Mouse (Mus musculus) lung, postnatal 0 days (tissue): ENCODE results near the gene Rab31.

Experiments
- CTCF ChIP-seq: IDR thresholded peaks from 2 replicates; pipeline ENCODE4 v1.5.1; 2016; ENCODE audit warnings: antibody characterized with exemption, mild to moderate bottlenecking
- EP300 ChIP-seq: IDR thresholded peaks from 2 replicates; pipeline ENCODE4 v1.6.1; 2016; ENCODE audit warnings: antibody characterized with exemption, mild to moderate bottlenecking, control low read depth

DNA sequence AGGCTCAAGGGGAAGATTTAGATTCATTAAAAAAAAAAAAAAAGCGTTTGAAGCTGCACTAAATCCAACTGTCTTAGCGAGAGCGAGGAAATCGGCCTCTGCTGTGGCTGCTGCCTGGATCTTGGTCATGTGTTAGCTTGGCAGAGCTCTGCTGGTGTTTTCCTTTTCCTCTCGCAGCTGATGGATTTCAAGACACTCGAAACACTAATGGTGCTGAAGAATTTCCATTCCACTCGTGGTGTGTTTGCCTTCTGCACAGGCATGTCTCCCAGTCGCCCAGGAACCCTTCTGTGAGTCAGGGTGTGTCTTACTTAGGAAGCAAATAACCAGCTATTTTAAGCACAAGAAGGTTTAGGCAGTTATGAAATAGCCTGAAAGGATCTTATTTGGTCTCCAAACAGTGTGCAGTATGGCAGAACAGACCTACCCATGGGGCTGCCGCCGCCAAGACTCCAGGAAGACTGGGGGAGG lies 129.5 kb downstream of the Rab31 start:
- no peak for TF ChIP-seq CTCF
- peak; percentile 93 for TF ChIP-seq EP300
